1 mouse cellular context compared by ENCODE assay signal in genomic region chr12:111713004-111713651, GRCm38 (mm10).
A peak's percentile ranks its signal among the peaks of the same experiment; 100 is the strongest.
TF ChIP-seq lines count a peak whose summit lies in the region.

TSS of gene Bag5 (minus strand) at chr12:111713257.
TSS of gene Apopt1 (plus strand) at chr12:111713261.

TF ChIP-seq in MEL, 35 proteins besides CTCF, POLR2A, EP300 and RAD21 (continued from another document):
- TF ChIP-seq TAL1 (IDR thresholded peaks at IDR 0.05; ENCODE audit: low read length) (no peak), JUND (IDR thresholded peaks at IDR 0.05; ENCODE audit: low read depth, low read length) (no peak), ETS1 (IDR thresholded peaks at IDR 0.05; ENCODE audit: low read depth, low read length) (peak; percentile 51; the same call in 1 of the 2 replicates), NELFE (IDR thresholded peaks at IDR 0.05; ENCODE audit: low read depth, low read length) (peak; percentile 89)
TF ChIP-seq in MEL: peak in this region for 21.
